Mouse (Mus musculus): ENCODE measurements at regions not wholly inside any gene's neighbourhood (a gene's known extent, or its start where the extent isn't known, plus 50 kb on each side); places are given as distances from the start of the nearest gene placed in this dataset.
A peak's percentile ranks its signal among the peaks of the same experiment; 100 is the strongest.

DNA sequence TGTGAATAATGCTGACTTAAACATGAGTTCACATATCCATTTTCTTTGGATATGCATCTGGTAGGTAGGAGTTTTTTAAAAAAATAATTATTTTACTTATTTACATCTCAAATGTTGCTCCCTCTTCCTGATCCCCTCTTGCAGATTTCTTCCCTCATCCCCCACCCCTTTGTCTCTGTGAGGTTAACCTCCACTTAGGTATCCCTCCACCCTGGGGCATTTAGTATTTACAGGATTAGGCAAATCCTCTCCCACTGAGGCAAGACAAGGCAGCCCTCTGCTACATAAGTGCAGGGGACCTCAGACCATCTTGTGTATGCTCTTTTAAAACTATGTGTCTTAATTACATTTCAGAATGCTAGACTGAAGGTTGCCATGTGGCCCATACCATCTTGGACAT lies 155.2 kb upstream of the Shcbp1 start:
- no peak for DNase-seq (ENCODE audit: low spot score)

- DNase-seq (ENCODE audit: low spot score) = no peak
Observed at GRCm38 (mm10) chr8:4934035-4934434, 154.7 kb upstream of the Shcbp1 start.

GRCm38 (mm10) chr8:4916447-4916846 lies 137.1 kb upstream of the Shcbp1 start:
- no peak for DNase-seq (ENCODE audit: low spot score)

GRCm38 (mm10) chr8:4895046-4895445 lies 115.7 kb upstream of the Shcbp1 start:
- DNase-seq (ENCODE audit: low spot score) = no peak

DNA sequence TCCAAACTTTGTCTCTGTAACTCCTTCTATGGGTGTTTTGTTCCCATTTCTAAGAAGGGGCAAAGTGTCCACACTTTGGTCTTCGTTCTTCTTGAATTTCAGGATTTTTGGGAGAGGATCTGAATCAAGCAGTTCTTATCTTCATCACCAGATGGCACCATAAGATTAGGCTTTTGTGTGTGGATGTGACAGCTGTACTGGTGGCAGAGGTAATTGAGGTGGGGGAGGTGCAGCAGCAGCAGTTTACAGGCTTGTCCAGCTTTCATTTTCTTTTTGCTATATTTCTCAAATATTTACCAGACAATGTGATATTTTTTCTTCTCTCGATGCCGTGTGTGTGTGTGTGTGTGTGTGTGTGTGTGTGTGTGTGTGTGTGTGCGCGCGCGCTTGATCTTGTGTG lies 89.4 kb upstream of the Shcbp1 start:
- DNase-seq (ENCODE audit: low spot score) = peak; percentile 43

DNA sequence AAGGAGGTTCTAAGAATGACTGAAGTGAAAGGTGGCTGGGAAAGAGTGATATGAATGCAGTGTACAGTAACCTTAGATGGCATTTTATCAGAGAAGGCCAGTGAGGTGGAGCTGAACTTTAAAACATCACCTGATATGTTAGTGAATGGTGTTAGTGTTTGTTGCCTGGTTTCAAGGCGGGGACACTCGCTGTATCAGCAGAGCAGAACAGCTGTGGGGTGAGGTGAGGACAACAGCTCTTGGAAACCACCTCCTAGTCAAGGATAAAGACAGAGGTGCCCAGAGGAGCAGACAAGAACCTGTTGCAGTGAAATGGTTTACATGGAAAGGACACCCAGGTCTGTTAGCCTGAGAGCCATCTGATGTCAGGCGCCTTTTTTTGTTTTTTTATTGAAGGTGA lies 59.7 kb upstream of the Shcbp1 start:
- DNase-seq (ENCODE audit: low spot score) = no peak

DNA sequence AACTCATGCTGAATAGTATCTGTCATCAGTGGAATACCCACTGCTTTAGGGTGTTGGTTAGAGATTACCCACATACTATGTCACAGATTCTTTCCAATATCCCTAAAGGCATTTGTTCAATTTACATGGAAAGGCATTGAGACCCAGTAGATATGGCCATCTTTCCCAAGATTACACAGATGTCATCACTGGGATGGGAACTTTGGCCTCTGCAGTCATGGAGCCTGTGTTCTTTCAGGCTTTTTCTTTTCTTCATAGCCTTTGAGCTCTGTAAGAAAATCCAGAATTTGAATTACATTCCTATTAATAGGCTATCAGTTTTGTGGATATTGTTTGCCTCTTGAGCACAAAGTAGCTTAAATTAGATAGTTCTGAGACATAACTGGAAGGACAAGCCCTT lies 59.2 kb upstream of the Shcbp1 start:
- no peak for DNase-seq (ENCODE audit: low spot score)

DNA sequence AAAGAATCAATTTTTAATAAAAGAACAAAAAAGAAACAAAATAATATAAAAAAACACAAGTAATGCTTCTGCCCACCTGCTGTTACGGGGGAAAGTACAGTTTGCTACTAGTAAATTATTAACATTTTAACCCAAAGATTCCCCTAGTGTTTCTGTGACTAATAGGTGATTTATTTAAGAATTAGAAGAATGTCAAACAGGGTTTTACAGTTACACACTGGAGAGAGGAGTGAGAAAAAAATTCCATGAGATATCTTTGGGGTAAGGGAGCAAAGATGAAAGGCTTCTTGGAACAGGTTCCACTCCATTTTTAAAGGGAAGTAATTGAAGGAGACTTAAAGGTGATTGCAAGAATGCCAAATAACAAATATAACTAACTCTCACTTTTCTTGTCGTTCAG lies 58.4 kb upstream of the Shcbp1 start:
- no peak for DNase-seq (ENCODE audit: low spot score)

DNA sequence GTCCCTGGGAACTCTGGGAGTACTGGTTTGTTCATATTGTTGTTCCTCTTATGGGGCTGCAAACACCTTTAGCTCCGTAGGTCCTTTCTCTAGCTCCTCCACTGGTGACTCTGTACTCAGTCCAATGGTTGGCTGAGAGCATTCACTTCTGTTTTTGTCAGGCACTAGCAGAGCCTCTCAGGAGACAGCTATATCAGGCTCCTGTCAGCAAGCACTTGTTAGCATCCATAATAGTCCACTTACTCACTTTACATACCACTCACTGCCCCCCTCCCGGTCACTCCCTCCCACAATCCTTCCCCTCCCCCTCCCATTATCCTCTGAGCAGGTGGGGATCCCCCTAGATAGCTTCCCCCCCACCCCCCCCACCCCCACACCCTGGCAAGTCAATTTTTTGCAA lies 57.3 kb upstream of the Shcbp1 start:
- DNase-seq (ENCODE audit: low spot score) = no peak

All from MN1 (cell line).